Mouse (Mus musculus): ENCODE measurements around the gene Pycr2. TPM values are rescaled to one million over a fixed set of nuclear protein-coding genes. Genes with fewer than 3 reads are reported as not detected.

Pycr2 gene
- 10 to 100 TPM; 29.6 to 31.4 TPM for total RNA-seq (2021)
- long read RNA-seq, transcript Pycr2-201 (7 exons, 1,580 nt): major isoform, 95 of 110 reads
- long read RNA-seq, partial matches to known transcripts: 5 of 110 reads
- long read RNA-seq, other reads (novel, unspliced or antisense): 10 of 110 reads

DNA sequence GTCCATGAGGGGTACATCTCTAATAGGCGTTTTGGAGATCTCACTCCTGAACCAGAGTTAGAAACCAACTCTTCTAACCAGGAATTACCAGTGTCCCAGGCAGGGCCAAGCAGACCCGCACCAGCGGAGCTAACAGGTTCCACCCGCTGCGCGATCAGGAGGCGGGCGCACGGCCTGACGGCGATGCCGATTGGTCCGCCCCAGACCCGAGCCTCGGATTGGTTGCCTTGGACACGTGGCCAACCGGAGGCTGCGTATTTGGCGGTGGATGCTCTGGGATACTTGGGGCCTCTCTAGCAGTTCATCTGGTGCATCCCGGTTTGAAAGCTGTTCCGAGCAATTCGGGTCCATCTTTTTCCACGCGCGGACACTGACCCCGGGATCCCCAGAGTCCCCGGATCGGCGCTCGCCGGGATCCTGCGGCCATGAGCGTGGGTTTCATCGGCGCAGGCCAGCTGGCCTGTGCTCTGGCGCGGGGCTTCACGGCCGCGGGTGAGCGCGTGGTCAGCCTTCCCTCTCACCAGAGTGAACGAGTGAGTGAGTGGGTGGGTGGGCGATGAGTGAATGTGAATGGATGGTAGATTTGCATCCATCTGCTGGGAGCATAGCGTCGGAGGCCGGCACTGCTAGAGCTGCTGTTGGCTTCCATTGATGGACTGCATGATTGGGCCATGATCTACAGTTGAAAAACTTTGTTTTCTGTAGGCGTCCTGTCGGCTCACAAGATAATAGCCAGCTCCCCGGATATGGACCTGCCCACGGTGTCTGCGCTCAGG lies at the start of gene Pycr2:
TSS of gene Pycr2 (plus strand) at position 255 of the 776 bp plus-strand sequence.
- DNase-seq (ENCODE audit: low spot score in 2 of 2): peak; percentile 92 to 96

DNA sequence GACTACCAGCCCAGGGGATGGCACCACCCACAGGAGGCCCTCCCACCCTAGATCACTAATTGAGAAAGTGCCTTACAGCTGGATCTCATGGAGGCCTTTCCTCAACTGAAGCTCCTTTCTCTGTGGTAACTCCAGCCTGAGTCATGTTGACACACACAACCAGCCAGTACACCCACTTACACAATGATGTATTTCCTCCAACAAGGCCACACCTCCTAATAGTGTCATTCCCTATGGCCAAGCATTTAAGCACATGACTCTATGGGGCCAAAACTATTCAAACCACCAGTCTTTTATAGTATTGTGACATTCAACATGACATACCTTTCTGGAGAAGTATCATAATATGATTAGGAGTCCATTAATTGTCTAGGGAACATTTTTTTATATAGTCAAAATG lies 45.3 kb upstream of the Pycr2 start:
- DNase-seq (ENCODE audit: low spot score in 2 of 2): no peak

DNA sequence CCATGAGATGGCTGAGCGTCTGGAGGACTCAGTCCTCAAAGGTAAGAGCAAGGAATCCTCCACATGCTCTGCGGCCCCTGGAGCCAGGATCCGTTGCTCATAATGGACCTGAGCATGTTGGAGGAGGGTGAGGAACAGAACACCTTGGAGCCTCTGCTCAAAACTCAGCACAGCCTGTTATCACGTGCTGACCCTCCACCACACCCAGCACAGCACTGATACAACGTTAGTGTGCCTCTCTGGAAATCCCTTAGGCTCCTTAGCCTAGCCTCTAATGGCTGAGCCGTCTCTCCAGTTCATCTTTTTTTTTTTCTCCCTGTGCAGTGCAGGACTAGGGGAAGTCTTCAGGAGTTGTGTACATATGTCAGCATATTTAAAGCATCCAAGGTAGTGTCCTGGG lies 44.1 kb upstream of the Pycr2 start:
- no peak for DNase-seq (ENCODE audit: low spot score in 2 of 2)

DNA sequence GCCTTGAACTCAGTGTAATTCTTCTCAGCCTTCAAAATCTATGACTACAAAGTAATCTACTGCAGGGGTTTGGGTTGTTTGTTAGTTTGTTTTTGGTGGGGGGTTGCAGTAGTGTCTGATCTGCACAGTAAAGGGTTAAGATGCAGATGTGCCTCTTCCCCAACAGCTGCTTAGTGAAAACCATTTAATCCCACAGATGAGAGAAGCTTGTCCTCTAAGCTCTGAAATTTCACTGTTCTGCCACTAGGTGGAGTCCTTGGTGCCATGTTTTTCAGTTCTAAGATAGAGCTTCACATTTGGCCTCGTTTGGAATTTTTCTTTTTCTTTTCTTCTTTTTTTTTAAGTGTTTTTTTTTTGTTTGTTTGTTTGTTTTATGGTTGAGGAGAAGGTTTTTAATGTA lies 40.5 kb upstream of the Pycr2 start:
- DNase-seq (ENCODE audit: low spot score in 2 of 2): peak; percentile 20 to 34

DNA sequence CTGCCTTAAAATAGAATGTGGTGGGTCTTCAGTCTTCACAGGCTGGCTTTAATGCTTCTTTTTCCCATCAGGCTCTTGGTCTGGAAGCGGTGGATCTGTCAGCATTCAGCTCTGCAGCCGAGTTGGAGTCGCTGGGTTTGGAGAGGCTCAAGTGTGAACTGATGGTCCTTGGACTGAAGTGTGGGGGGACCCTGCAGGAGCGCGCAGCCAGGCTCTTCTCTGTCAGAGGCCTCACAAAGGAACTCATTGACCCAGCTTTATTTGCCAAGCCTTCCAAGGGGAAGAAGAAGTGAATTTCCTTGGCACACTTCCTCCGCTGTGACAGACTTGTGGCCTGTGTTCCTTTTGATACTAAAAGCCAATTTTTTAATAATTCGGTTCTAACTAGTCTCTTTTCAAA lies 38.1 kb upstream of the Pycr2 start:
- no peak for DNase-seq (ENCODE audit: low spot score in 2 of 2)

DNA sequence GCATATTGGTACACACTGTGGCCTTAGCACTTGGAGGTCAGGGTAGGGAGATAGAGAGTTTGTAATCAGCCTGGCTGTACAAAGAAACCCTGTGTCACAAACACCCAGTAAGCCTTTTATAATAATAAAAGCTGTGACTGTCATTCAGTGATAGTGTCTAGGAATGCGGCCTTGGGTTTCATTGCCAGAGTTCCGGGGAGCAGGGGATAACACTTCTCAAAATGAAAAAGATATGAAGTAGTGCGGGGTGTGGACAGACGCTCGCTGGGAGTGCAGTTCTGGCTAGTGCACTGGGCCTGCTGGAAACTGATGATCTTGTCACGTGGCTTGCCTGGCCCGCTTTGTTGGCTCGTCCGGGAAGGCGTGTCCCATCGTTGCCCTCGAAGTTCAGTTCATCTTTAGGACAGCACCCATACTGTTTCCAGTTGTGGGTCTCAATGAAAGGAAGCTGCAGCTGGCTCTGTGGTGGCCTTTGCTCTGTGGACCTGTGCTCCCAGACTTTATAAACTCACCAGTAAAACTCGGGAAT lies 33.9 kb upstream of the Pycr2 start:
- no peak for DNase-seq (ENCODE audit: low spot score in 2 of 2)

DNA sequence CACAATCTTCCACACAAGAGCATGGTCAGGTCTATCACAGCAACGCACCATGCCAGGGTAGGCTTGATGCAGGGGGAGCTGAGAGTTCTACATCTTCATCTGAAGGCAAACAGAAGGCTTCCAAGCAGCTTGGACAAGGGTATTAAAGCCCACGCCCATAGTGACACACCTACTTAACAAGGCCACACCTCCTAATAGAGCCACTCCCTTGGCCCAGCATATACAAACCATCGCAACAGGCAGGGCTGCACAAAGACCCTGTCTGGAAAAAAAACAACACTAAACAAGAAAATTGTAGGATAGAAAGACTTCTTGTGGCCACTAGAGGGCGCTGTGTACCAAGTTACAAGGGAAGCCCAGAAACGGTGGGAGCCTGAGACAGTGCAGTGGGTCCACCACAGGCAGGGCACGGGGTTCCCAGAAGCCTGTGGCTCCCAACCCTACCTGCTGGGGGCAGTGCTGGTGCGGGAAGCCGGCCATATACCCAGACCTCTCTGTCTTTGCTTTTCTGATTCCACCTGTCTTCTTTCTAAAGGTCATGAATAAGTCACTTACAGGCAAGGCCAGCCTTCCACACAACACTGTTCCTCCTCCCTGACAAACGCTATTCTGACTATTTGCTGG lies 30.1 kb upstream of the Pycr2 start:
- DNase-seq (ENCODE audit: low spot score in 2 of 2): peak; percentile 32 to 53

DNA sequence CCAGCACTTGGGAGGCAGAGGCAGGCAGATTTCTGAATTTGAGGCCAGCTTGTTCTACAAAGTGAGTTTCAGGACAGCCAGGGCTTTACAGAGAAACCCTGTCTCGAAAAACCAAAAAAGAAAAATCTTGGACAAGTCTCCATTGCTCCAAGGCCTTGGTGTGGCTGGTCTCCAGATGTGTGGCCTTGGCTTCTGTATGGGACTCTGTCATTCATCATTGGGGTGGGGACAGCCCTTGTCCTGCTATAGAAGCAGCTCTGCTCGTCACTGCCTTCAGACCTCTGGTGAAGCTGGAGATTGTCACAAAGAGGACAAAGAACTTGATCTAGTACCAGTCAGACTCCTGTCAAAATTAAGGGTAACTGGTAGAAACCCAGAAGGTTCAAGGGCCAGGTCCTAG lies 29.5 kb upstream of the Pycr2 start:
- no peak for DNase-seq (ENCODE audit: low spot score in 2 of 2)

DNA sequence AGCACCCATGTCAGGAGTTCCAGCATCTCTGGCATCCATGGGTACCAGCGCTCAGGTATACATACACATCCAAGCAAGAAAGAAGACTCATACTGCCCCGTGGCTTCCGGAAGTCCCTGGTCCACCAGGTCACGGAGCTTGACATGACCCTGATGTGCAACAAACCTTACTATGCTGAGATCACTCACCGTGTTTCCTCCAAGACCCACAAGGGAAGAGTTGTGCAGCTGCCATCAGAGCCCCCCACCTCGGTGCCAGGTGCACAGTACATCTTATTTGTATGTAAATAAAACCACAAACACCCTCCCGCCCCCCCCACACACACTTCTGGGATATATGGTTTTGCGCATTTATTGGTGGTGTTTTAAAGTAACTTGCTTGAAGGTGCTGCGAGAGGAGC lies 29.0 kb upstream of the Pycr2 start:
- no peak for DNase-seq (ENCODE audit: low spot score in 2 of 2)

DNA sequence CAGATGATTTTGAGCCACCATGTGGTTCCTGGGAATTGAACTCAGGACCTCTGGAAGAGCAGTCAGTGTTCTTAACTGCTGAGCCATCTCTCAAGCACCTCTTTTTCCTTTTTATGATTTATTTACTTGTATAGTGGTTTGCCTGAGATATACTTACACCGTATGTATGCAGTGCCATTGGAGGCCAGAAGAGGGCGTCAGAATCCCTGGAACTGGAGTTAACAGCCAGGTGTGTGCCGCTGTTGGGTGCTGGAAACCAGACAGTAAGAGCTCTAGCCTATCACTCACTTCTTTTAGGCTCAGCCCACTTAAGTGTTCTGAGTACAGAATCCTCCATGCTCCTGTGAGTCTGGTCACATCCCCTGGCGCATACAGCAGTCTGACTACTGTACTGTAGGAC lies 26.6 kb upstream of the Pycr2 start:
- no peak for DNase-seq (ENCODE audit: low spot score in 2 of 2)

DNA sequence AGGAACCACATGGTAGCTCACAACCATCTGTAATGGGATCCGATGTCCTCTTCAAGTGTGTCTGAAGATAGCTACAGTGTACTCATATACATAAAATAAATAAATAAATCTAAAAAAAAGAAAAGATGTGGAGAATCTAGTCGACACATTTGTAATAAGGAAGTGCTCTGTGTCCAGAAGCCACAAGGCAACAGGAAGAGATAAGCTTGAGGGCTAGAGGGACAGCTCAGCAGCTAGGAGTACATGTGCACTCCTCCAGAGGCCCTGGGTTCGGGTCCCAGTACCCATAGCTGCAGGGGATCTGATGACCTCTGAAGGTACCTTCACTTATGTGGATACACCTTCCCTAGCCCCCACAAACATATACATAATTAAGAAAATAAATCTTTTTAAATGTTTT lies 22.3 kb upstream of the Pycr2 start:
- DNase-seq (ENCODE audit: low spot score in 2 of 2): no peak

DNA sequence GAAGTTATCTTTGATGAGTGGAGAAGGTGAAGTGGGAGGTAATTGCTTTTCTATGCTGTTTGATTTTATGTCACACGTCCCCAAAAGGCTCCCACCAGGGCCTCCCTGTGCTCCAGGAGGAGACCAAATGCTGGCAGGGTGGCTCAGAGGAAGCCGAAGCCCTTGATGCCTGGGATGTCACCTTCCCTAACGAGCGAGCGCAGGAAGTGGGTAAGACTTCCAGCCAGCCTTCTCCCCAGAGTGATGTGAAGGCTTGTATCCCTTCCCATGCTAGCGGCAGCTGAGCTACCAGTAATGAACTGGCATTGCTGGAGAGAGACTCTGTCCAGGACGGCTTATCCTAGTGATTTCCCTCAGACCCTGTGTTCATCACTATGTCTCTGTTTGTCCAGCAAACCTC lies 20.4 kb upstream of the Pycr2 start:
- DNase-seq (ENCODE audit: low spot score in 2 of 2): no peak

DNA sequence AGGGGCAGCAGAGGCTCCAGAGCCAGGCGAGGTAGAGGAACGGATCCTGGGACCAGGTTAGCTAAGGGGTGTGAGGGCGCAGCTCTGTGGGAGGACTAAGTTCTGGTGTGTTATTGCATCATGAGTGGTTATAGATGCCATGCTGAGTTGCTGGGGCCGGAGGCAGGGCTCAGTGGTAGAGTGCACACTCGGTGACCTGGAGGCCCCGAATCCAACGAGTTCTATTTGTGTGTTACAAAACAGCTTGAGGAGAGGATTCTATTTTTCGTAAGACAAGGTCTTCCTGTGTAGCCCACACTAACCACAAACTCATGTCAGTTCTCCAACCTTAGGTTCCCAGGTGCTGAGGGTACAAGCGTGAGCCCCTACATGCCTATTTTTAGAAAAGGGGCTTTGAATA lies 19.6 kb upstream of the Pycr2 start:
- DNase-seq (ENCODE audit: low spot score in 2 of 2): no peak

DNA sequence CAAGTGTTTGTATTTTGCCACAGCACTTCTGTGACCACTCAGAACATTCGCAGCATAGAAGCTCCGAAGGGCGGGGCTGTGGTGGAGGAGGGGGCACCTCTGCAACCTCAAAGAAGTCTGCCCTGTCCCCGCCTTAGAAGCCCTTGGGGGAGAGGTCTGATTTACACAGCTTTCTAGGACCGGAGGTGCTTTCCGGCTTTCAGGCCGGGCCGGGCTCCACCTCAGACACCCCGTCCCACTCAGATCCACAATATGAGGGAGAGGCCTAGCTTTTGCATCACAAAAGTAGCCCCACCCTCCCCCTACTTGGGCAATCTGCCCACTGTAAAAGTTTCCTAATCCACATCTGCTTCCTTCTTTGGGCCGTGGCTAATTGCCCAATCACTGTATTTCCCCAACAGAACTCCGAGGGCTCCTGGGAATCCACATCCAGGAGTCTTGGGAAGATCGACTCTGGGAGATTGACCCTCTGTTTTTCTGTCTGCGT lies 15.5 kb upstream of the Pycr2 start:
- DNase-seq (ENCODE audit: low spot score in 2 of 2): no peak

DNA sequence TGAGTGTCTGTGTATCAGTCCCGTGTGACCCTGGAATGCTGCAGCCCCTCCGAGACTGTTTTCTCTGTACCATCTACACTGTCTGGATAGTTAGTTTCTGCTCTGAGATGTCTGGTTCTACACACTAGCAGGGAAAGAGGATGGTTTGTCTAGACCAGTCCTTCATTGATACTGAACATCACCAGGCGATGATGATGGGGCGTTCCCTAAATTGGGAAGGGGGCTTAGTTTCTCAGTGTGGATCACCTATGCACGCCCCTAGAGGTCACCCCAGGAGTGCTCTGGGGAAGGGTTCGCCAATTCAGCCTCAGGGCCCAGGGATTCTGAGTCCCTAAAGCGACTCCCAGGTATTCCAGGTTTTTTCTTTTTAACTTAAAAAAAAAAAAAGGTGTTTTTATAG lies 14.9 kb upstream of the Pycr2 start:
- DNase-seq (ENCODE audit: low spot score in 2 of 2): no peak

DNA sequence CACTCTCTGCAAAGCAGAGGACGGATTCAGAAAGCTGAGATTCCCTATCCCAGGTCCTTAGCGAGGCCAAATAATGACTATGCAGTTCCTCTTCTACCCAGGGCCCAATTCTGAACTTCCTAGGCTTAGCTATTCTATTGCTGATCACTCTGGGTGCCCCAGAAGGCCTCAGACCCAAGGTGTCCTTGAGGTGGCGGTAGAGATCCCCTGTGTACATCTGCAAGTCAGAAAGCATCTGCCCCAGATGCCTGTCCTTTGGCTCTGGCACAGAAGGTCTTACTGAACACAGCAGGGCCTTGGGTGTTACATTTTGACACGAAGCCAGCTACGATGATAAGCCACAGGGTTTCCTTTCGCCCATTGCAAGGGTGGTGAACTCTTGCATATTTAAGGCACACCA lies 14.3 kb upstream of the Pycr2 start:
- no peak for DNase-seq (ENCODE audit: low spot score in 2 of 2)

DNA sequence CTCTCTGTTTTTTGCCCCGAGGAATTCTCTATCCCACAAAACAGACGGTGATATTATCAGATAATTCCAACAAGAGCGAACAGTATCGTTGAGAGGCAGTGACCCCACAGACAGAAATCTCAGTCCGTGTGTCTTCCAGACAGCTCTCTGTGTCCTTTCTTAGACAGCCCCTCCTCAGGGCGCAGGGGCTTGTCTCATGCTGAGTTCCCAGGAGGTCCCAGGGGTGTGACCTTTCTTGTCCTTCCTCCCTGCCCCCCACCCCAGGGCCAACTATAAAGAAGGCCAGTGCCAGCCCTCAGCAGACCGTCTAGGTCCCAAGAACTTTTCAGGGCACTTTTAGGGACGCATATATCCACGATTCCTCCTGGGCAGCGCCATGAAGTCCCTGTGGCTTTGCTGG lies 11.3 kb upstream of the Pycr2 start, which contains the start of gene Lefty2:
TSS of gene Lefty2 (plus strand) at position 301 of the 400 bp plus-strand sequence.
- no peak for DNase-seq (ENCODE audit: low spot score in 2 of 2)

DNA sequence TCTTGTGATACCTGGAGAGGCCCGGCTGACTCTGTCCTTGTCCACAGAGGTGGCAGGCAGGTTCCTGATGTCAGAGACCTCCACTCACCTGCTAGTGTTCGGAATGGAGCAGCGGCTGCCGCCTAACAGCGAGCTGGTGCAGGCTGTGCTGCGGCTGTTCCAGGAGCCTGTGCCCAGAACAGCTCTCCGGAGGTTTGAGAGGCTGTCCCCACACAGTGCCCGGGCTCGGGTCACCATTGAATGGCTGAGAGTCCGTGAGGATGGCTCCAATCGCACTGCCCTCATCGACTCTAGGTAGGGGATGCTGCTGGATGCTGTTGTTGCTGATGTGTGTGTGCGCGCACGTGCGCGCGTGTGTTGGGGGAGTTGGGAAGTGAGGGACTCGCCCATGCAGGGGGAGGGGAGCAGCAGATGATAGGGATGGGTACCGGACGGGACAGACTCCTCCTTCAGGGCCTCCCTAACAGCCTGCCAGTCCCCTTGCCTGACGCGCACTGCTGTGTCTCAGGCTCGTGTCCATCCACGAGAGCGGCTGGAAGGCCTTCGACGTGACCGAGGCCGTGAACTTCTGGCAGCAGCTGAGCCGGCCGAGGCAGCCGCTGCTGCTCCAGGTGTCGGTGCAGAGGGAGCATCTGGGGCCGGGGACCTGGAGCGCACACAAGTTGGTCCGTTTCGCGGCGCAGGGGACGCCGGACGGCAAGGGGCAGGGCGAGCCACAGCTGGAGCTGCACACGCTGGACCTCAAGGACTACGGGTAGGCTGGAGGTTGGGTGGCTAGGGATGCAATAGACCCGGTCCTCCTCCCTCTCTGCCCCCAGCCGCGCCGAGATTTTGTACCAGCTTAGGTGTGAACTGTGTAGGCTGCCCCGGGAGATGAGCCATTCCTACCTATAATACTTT lies 9.8 kb upstream of the Pycr2 start:
- DNase-seq (ENCODE audit: low spot score in 2 of 2): peak in 1 of 2 experiments; percentile 29

DNA sequence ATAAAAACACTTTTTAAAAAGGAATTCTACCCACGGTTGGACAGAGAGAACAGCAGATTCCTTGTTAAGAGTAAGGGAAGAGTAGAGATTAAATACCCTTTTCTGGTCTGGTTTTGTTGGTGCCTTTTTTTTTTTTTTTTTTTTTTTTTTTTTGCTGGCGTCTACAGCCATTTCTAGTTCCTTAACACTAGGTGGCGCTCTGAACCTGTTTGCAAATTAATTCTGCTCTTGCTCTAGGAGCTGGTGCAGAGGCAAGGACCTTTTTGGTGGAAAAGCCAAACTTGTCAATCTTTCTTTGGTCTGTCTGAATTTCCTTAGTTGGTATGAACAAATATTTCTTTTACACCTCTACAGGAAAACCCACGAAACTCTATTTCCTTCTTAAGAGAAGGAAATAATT lies 3.0 kb upstream of the Pycr2 start:
- DNase-seq (ENCODE audit: low spot score in 2 of 2): no peak

DNA sequence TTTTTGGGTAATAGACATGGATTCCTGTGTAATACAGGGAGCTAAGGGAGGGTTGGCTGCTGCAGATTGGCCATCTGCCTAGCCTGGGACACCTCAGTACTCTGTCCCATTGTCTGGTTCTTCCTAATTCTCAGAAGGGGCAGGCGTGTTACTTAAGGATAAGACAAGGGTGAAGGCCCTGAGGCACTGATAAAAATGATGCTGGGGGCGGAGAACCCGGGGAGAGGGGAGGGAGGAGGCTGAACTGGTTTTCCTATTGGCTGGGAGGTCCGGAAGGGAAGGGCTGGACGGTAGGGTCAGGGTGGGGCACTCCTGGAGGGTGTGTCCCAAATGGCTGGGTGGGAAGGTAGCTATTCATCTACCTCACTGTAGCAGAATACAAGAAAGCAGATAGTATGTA lies 1.2 kb upstream of the Pycr2 start:
- DNase-seq (ENCODE audit: low spot score in 2 of 2): no peak

DNA sequence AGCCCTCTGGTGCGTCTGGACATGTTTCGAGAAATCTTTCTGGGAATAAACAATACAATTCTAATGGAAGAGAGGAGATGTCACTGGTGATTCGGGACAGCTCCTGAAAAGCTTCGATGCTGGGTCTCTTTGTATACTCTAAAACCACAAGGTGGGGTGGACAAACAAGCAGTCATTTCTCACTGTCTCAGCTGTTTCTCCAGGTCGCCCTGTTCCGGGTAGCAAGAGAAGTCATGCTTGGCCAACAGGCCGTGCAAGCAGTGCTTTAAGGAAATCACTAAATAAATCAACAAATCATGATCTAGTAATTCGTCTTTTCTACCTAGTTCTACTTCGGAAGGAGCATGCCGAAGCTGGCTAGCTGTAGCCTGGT lies 441 bp upstream of the Pycr2 start:
- DNase-seq (ENCODE audit: low spot score in 2 of 2): no peak

DNA sequence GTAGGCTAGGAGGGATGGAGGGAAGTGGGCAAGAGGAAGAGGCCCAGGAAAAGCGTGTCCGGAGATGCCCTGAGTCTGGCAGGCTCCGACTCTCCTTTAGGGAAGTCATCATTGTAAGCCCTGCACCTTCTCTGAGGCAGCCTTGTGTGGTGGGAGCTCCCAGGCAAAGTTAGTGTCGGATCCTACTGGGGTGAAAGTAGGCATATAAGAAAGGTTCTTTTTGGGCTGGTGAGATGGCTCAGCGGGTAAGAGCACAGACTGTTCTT lies 655 bp downstream of the Pycr2 start:
- no peak for DNase-seq (ENCODE audit: low spot score in 2 of 2)

Data from layer of hippocampus, postnatal 10 days (tissue).